Mouse (Mus musculus) hindbrain, embryonic 14.5 days (tissue): ENCODE results near the gene Vmac. TPM values are rescaled to one million over a fixed set of nuclear protein-coding genes. Genes with fewer than 3 reads are reported as not detected.
A peak's percentile ranks its signal among the peaks of the same experiment; 100 is the strongest.

Experiments
- ATAC-seq: fragments of 200-750 bp; cut with Nextera tagmentation; 2 replicates; pipeline ENCODE4 v1.8.0; 2017; ENCODE audit warnings: moderate number of reproducible peaks, mild to moderate bottlenecking, moderate TSS enrichment, moderate library complexity; ENCODE audit not compliant: low FRiP score
- DNase-seq: peaks from one replicate; pipeline ENCODE4 v3.0.0-alpha.2; 2015; ENCODE audit warnings: low spot score
- H3K27ac ChIP-seq: fragments of 300-500 bp; sonication (generic); 2 replicates; pipeline ENCODE4 v1.5.1; 2014; ENCODE audit warnings: mild to moderate bottlenecking, moderate library complexity
- H3K27me3 ChIP-seq: fragments of 300-500 bp; sonication (generic); 2 replicates; pipeline ENCODE4 v1.6.1; 2014; ENCODE audit warnings: mild to moderate bottlenecking, low read length, mixed read lengths; ENCODE audit not compliant: control insufficient read depth, insufficient read depth
- H3K36me3 ChIP-seq: fragments of 300-500 bp; sonication (generic); replicated peaks from 2 replicates; pipeline ENCODE4 v1.6.1; 2014; ENCODE audit not compliant: control insufficient read depth, insufficient read depth
- H3K4me1 ChIP-seq: fragments of 300-500 bp; sonication (generic); replicated peaks from 2 replicates; pipeline ENCODE4 v1.6.1; 2014; ENCODE audit warnings: antibody characterized with exemption, low read length, mixed read lengths; ENCODE audit not compliant: control insufficient read depth, insufficient read depth
- H3K4me2 ChIP-seq: fragments of 300-500 bp; sonication (generic); replicated peaks from 2 replicates; pipeline ENCODE4 v1.6.1; 2014; ENCODE audit warnings: mild to moderate bottlenecking, moderate library complexity
- H3K4me3 ChIP-seq: fragments of 300-500 bp; sonication (generic); replicated peaks from 2 replicates; pipeline ENCODE4 v1.5.1; 2014; ENCODE audit warnings: mild to moderate bottlenecking, low read length
- H3K9ac ChIP-seq: fragments of 300-500 bp; sonication (generic); 2 replicates; pipeline ENCODE4 v1.6.1; 2014
- H3K9me3 ChIP-seq: fragments of 300-500 bp; sonication (generic); 2 replicates; pipeline ENCODE4 v1.6.1; 2016; ENCODE audit warnings: low read length; ENCODE audit not compliant: control insufficient read depth
- WGBS: fragments of 180-500 bp; shearing (Covaris S2); extraction: QIAGEN DNeasy Blood & Tissue Kit; methylation state at CpG from one replicate; pipeline ENCODE4 v1.1.7; 2014; 5-methylcytosine and 5-hydroxymethylcytosine counted together
- polyA plus RNA-seq: library from polyadenylated mRNA; unstranded; fragments of >200 nt; fragmentation: Nextera tagmentation; extraction: Ambion mirVana; gene quantifications from 2 replicates; pipeline ENCODE4 v1.2.1, GENCODE M21; 2014

The Vmac gene
- polyA plus RNA-seq, 1 experiment from 2014 or later = 22.9 TPM

- ATAC-seq = no peak
- 86% methylated on average over 11 of the region's 11 CpGs for WGBS
Observed at GRCm38 (mm10) chr17:56723419-56724161, 5.8 kb upstream of the Vmac start.

GRCm38 (mm10) chr17:56722441-56722840 is 4.6 kb upstream of the Vmac start:
- Histone ChIP-seq H3K27me3 (no peaks in the 10 kb centered on the region), H3K9ac (no peak overlapping the region), H3K9me3 (no peaks in the 10 kb centered on the region), H3K4me1 (peaks cover 13% of the 10 kb centered on the region), H3K4me3 (no peak overlapping the region), H3K27ac (no peak overlapping the region), H3K4me2 (no peak overlapping the region), H3K36me3 (peaks cover 34% of the 10 kb centered on the region)
- 87% methylated on average over 5 of the region's 5 CpGs for WGBS
- ATAC-seq = no peak
- no peak for DNase-seq

More at GRCm38 (mm10) chr17:56723419-56724161, 5.8 kb upstream of the Vmac start:
- Histone ChIP-seq H3K27ac (no peak overlapping the region), H3K27me3 (no peaks in the 10 kb centered on the region), H3K4me1 (peaks cover 8% of the 10 kb centered on the region), H3K9me3 (no peaks in the 10 kb centered on the region), H3K36me3 (peaks cover 34% of the 10 kb centered on the region), H3K4me2 (no peak overlapping the region), H3K4me3 (no peak overlapping the region), H3K9ac (no peak overlapping the region)
- DNase-seq = no peak

- ATAC-seq (peak; percentile 93), DNase-seq (peak; percentile 99)
- H3K4me1 ChIP-seq = peaks cover 25% of the 10 kb centered on the region
- H3K27me3 ChIP-seq = no peaks in the 10 kb centered on the region
- peak overlapping the region; percentile 88 for H3K27ac ChIP-seq
- WGBS = under 1% methylated on average over 49 of the region's 55 CpGs
- H3K4me2 ChIP-seq = peak overlapping the region; percentile 83
- peak overlapping the region; percentile 76 for H3K4me3 ChIP-seq
- peak overlapping the region; percentile 86 for H3K9ac ChIP-seq
- no peaks in the 10 kb centered on the region for H3K9me3 ChIP-seq
- peaks cover 30% of the 10 kb centered on the region for H3K36me3 ChIP-seq
Observed at GRCm38 (mm10) chr17:56716655-56717362, 1.0 kb downstream of the Vmac start.

- Histone ChIP-seq H3K27me3 (no peaks in the 10 kb centered on the region), H3K4me3 (peak overlapping the region; percentile 76), H3K4me2 (peak overlapping the region; percentile 83), H3K27ac (peak overlapping the region; percentile 74), H3K9me3 (no peaks in the 10 kb centered on the region), H3K9ac (peak overlapping the region; percentile 67), H3K36me3 (peaks cover 30% of the 10 kb centered on the region), H3K4me1 (peaks cover 25% of the 10 kb centered on the region)
- ATAC-seq = no peak
- 24% methylated on average over 22 of the region's 22 CpGs for WGBS
- peak; percentile 32 for DNase-seq
Observed at GRCm38 (mm10) chr17:56715914-56716654, 1.7 kb downstream of the Vmac start.

- peak overlapping the region; percentile 67 for H3K9ac ChIP-seq
- DNase-seq = no peak
- no peak for ATAC-seq
- H3K4me2 ChIP-seq = peak overlapping the region; percentile 83
- no peaks in the 10 kb centered on the region for H3K27me3 ChIP-seq
- H3K4me1 ChIP-seq = peaks cover 25% of the 10 kb centered on the region
- peaks cover 36% of the 10 kb centered on the region for H3K36me3 ChIP-seq
- H3K27ac ChIP-seq = no peak overlapping the region
- H3K9me3 ChIP-seq = no peaks in the 10 kb centered on the region
- WGBS = 62% methylated on average over 11 of the region's 11 CpGs
- H3K4me3 ChIP-seq = peak overlapping the region; percentile 76; the same call in 1 of the 2 replicates
Observed at GRCm38 (mm10) chr17:56715360-56715759, 2.5 kb downstream of the Vmac start.

GRCm38 (mm10) chr17:56709708-56710107 is 8.1 kb downstream of the Vmac start:
- ATAC-seq (no peak), DNase-seq (no peak)
- Histone ChIP-seq H3K36me3 (peaks cover 90% of the 10 kb centered on the region), H3K4me3 (no peak overlapping the region), H3K9me3 (no peaks in the 10 kb centered on the region), H3K4me2 (no peak overlapping the region), H3K4me1 (no peaks in the 10 kb centered on the region), H3K27ac (no peak overlapping the region), H3K27me3 (no peaks in the 10 kb centered on the region), H3K9ac (no peak overlapping the region)
- 91% methylated on average over 3 of the region's 3 CpGs for WGBS

GRCm38 (mm10) chr17:56708692-56709091 is 9.1 kb downstream of the Vmac start:
- Histone ChIP-seq H3K9ac (no peak overlapping the region), H3K4me2 (no peak overlapping the region), H3K36me3 (peaks cover 96% of the 10 kb centered on the region), H3K27ac (no peak overlapping the region), H3K9me3 (no peaks in the 10 kb centered on the region), H3K4me3 (no peak overlapping the region), H3K4me1 (no peaks in the 10 kb centered on the region), H3K27me3 (no peaks in the 10 kb centered on the region)
- WGBS = 74% methylated on average over 4 of the region's 4 CpGs
- no peak for DNase-seq
- peak; percentile 18; the same call in 1 of the 2 replicates for ATAC-seq

GRCm38 (mm10) chr17:56706515-56706914 is 11.3 kb downstream of the Vmac start:
- DNase-seq = no peak
- ATAC-seq = no peak

GRCm38 (mm10) chr17:56703038-56703437 is 14.8 kb downstream of the Vmac start:
- H3K4me3 ChIP-seq = no peak overlapping the region
- 95% methylated on average over 4 of the region's 4 CpGs for WGBS

More at GRCm38 (mm10) chr17:56706515-56706914, 11.3 kb downstream of the Vmac start:
- Histone ChIP-seq H3K27ac (no peak overlapping the region), H3K9me3 (no peaks in the 10 kb centered on the region), H3K4me1 (no peaks in the 10 kb centered on the region), H3K36me3 (peaks cover 96% of the 10 kb centered on the region), H3K4me2 (no peak overlapping the region), H3K9ac (no peak overlapping the region), H3K4me3 (no peak overlapping the region), H3K27me3 (no peaks in the 10 kb centered on the region)
- WGBS = 94% methylated on average over 1 of the region's 1 CpGs

More at GRCm38 (mm10) chr17:56703038-56703437, 14.8 kb downstream of the Vmac start:
- no peak overlapping the region for H3K27ac ChIP-seq
- ATAC-seq (no peak), DNase-seq (no peak)
- no peak overlapping the region for H3K9ac ChIP-seq
- H3K27me3 ChIP-seq = no peaks in the 10 kb centered on the region
- no peaks in the 10 kb centered on the region for H3K4me1 ChIP-seq
- no peaks in the 10 kb centered on the region for H3K9me3 ChIP-seq
- H3K36me3 ChIP-seq = peaks cover 96% of the 10 kb centered on the region
- no peak overlapping the region for H3K4me2 ChIP-seq
